Comparison of ENCODE assay signal across 20 mouse cellular contexts in the genomic region with DNA sequence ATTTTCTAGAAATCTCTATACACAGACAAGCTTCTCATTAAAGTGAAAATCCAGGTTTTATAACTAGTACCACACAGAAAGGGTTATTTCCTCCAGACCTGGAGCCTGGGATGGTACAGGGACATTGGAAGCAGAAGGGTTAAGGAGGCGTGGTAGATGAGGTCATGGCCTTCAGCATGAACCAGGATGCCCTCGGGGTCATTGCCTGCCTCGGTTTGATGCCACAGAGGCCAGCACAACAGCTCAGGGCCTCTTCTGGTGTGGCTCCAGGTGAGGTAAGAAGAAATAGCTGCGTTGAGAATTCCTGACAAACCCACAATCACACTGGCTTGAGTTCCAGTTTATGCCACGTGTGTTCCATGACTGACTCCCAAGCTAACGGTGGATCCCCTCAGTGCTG. TPM values are rescaled to one million over a fixed set of nuclear protein-coding genes. Genes with fewer than 3 reads are reported as not detected.
DNase-seq lines count a peak whose midpoint lies in the region; ATAC-seq and TF ChIP-seq lines count a peak whose summit lies in the region.
"Had no signal": no experiment of that assay in that cellular context is flagged by ENCODE, and none has a peak within 500 bp of the region (broad histone marks: within the 10 kb centered on the region; RNA-seq: fewer than 3 reads in every experiment).

No protein-coding gene starts in this region.

- no peak overlapping the region for H3K27ac ChIP-seq in kidney, embryonic 16.5 days (ENCODE audit: low read length)
- H3K27ac ChIP-seq in liver, postnatal 0 days (ENCODE audit: low read depth), result peak overlapping the region; percentile 97
- H3K27ac ChIP-seq: heart, embryonic 13.5 days; midbrain, embryonic 10.5 days; neural tube, embryonic 12.5 days; stomach, embryonic 15.5 days had no signal

- no peaks in the 10 kb centered on the region for H3K27me3 ChIP-seq in kidney, embryonic 16.5 days (ENCODE audit: insufficient read depth, low read length)
- no peaks in the 10 kb centered on the region for H3K27me3 ChIP-seq in liver, postnatal 0 days (ENCODE audit: insufficient read depth, low read length)
- H3K27me3 ChIP-seq: heart, embryonic 13.5 days; neural tube, embryonic 12.5 days; stomach, embryonic 15.5 days had no signal

- peaks cover 7% of the 10 kb centered on the region for H3K4me1 ChIP-seq in kidney, embryonic 16.5 days (ENCODE audit: insufficient read depth, low read length)
- H3K4me1 ChIP-seq in liver, postnatal 0 days (ENCODE audit: insufficient read depth), result peaks cover 18% of the 10 kb centered on the region
- H3K4me1 ChIP-seq: neural tube, embryonic 12.5 days had no signal

- H3K9me3 ChIP-seq in kidney, embryonic 16.5 days (ENCODE audit: low read length), result no peaks in the 10 kb centered on the region
- H3K9me3 ChIP-seq in liver, postnatal 0 days (ENCODE audit: low read length), result no peaks in the 10 kb centered on the region
- H3K9me3 ChIP-seq: heart, embryonic 13.5 days; midbrain, embryonic 10.5 days; neural tube, embryonic 12.5 days; stomach, embryonic 15.5 days had no signal

- peak; percentile 34 for DNase-seq in kidney, adult 18-20 months
- DNase-seq in embryo, embryonic 9.5 days (ENCODE audit: extremely low spot score), result peak; percentile 34
- peak; percentile 49 to 71 for DNase-seq in kidney, postnatal 25 days
- DNase-seq in liver, postnatal 0 days, result peak; percentile 60
- DNase-seq in right cerebral cortex, adult 2 months (ENCODE audit: low spot score in 2 of 2), result no peak
- no peak for DNase-seq in thymus, postnatal 0 days (ENCODE audit: low spot score)
- no peak for DNase-seq in right cerebral cortex, adult 18-20 months
- DNase-seq: adrenal gland, postnatal 36 days; cerebellum, adult 8-10 months; forebrain, postnatal 0 days; heart, postnatal 36 days; layer of hippocampus, postnatal 36 days; lung, adult 18-20 months; thymus, postnatal 14 days had no signal

- WGBS in kidney, embryonic 16.5 days, result 14% methylated on average over 6 of the region's 6 CpGs
- WGBS in liver, postnatal 0 days (ENCODE audit: insufficient replicate concordance), result 28% methylated on average over 6 of the region's 6 CpGs

- H3K9ac ChIP-seq in kidney, embryonic 16.5 days (replicated peaks; ENCODE audit: low read length), result no peak overlapping the region
- peak overlapping the region; percentile 58 for H3K9ac ChIP-seq in liver, postnatal 0 days (replicated peaks)
- H3K9ac ChIP-seq: forebrain, postnatal 0 days; heart, embryonic 13.5 days; neural tube, embryonic 12.5 days; stomach, embryonic 15.5 days had no signal

- ATAC-seq in kidney, embryonic 16.5 days (ENCODE audit: low FRiP score, low TSS enrichment), result no peak
- peak; percentile 46 for ATAC-seq in liver, postnatal 0 days
- ATAC-seq: forebrain, postnatal 0 days; hindbrain, embryonic 16.5 days had no signal

- no peak for TF ChIP-seq EP300 in liver, postnatal 0 days (IDR thresholded peaks at IDR 0.05; ENCODE audit: low read depth)

- no peak for TF ChIP-seq CTCF in liver, postnatal 0 days (IDR thresholded peaks at IDR 0.05; ENCODE audit: low read depth)

- no peak overlapping the region for H3K4me3 ChIP-seq in kidney, embryonic 16.5 days (ENCODE audit: low read length)
- no peak overlapping the region for H3K4me3 ChIP-seq in liver, postnatal 0 days (ENCODE audit: low read depth, low read length)
- H3K4me3 ChIP-seq: heart, embryonic 13.5 days; midbrain, embryonic 10.5 days; neural tube, embryonic 12.5 days; stomach, embryonic 15.5 days had no signal

- H3K4me2 ChIP-seq in kidney, embryonic 16.5 days (replicated peaks; ENCODE audit: low read depth, low read length), result no peak overlapping the region
- H3K4me2 ChIP-seq in liver, postnatal 0 days (ENCODE audit: low read depth, low read length), result peak overlapping the region; percentile 51
- H3K4me2 ChIP-seq: heart, embryonic 13.5 days; neural tube, embryonic 12.5 days; stomach, embryonic 15.5 days had no signal

- H3K36me3 ChIP-seq in kidney, embryonic 16.5 days (ENCODE audit: insufficient read depth, low read length), result no peaks in the 10 kb centered on the region
- H3K36me3 ChIP-seq in liver, postnatal 0 days (replicated peaks; ENCODE audit: insufficient read depth, low read length), result no peaks in the 10 kb centered on the region; the same call in 1 of the 2 replicates
- H3K36me3 ChIP-seq: heart, embryonic 13.5 days; midbrain, embryonic 10.5 days; neural tube, embryonic 12.5 days; stomach, embryonic 15.5 days had no signal

RNA-seq across cellular contexts. Expression of gene Nr1i2, which starts 5.8 kb away (rescaled TPM):
- polyA plus RNA-seq in kidney, embryonic 16.5 days (2015; fragmentation: Nextera tagmentation; extraction: Ambion mirVana), result 0.39 and 0.46 TPM in 2 replicates
- polyA plus RNA-seq in liver, postnatal 0 days (2015; fragmentation: Nextera tagmentation; extraction: Ambion mirVana), result 13.8 and 14.6 TPM in 2 replicates
- polyA plus RNA-seq in thymus, postnatal 0 days (2015; fragmentation: Nextera tagmentation; extraction: Ambion mirVana), result 0.05 TPM in 1 of 2 replicates, not detected in the other
- polyA plus RNA-seq: forebrain, postnatal 0 days; heart, embryonic 13.5 days; hindbrain, embryonic 16.5 days; midbrain, embryonic 10.5 days; neural tube, embryonic 12.5 days had no signal

RNA-seq across cellular contexts. Expression of gene Maats1, which starts 53.1 kb away (rescaled TPM):
- 0.08 and 0.26 TPM in 2 replicates for polyA plus RNA-seq in kidney, embryonic 16.5 days (2015; fragmentation: Nextera tagmentation; extraction: Ambion mirVana)
- 0.04 TPM in 1 of 2 replicates, not detected in the other for polyA plus RNA-seq in liver, postnatal 0 days (2015; fragmentation: Nextera tagmentation; extraction: Ambion mirVana)
- polyA plus RNA-seq in thymus, postnatal 0 days (2015; fragmentation: Nextera tagmentation; extraction: Ambion mirVana), result 0.10 and 0.20 TPM in 2 replicates

RNA-seq across cellular contexts. Expression of gene Cox17, which starts 57.9 kb away (rescaled TPM):
- polyA plus RNA-seq in kidney, embryonic 16.5 days (2015; fragmentation: Nextera tagmentation; extraction: Ambion mirVana), result 147 and 149 TPM in 2 replicates
- polyA plus RNA-seq in liver, postnatal 0 days (2015; fragmentation: Nextera tagmentation; extraction: Ambion mirVana), result 274 and 276 TPM in 2 replicates
- 322 and 349 TPM in 2 replicates for polyA plus RNA-seq in thymus, postnatal 0 days (2015; fragmentation: Nextera tagmentation; extraction: Ambion mirVana)

RNA-seq across cellular contexts. Expression of gene Gm21987, which starts 58.0 kb away (rescaled TPM):
- polyA plus RNA-seq in kidney, embryonic 16.5 days (2015; fragmentation: Nextera tagmentation; extraction: Ambion mirVana), result not detected in 2 replicates
- not detected in 2 replicates for polyA plus RNA-seq in liver, postnatal 0 days (2015; fragmentation: Nextera tagmentation; extraction: Ambion mirVana)
- polyA plus RNA-seq in thymus, postnatal 0 days (2015; fragmentation: Nextera tagmentation; extraction: Ambion mirVana), result not detected in 2 replicates
- polyA plus RNA-seq: forebrain, postnatal 0 days; hindbrain, embryonic 16.5 days; midbrain, embryonic 10.5 days; neural tube, embryonic 12.5 days; stomach, embryonic 15.5 days had no signal

Comparison
In these comparisons a context has a peak if more than half of its experiments do, and no peak if none do; other contexts are left out.
1. DNase-seq: peak in kidney, adult 18-20 months (single experiment), embryo, embryonic 9.5 days (single experiment), kidney, postnatal 25 days (2 of 2) and liver, postnatal 0 days (single experiment); none in right cerebral cortex, adult 2 months (0 of 2), thymus, postnatal 0 days (single experiment) and right cerebral cortex, adult 18-20 months (single experiment).
2. RNA of gene Nr1i2, which starts 5.8 kb away (polyA plus RNA-seq): 13.8 to 14.6 TPM in liver, postnatal 0 days; 0.39 to 0.46 TPM in kidney, embryonic 16.5 days and 0.05 TPM in thymus, postnatal 0 days; every median in the first group is over 10 times any median in the second.